Mouse (Mus musculus): ENCODE measurements around the gene Ralbp1. TPM values are rescaled to one million over a fixed set of nuclear protein-coding genes. Genes with fewer than 3 reads are reported as not detected.

Gene Ralbp1
- polyA plus RNA-seq, 1 experiment: 29.8 TPM

DNA sequence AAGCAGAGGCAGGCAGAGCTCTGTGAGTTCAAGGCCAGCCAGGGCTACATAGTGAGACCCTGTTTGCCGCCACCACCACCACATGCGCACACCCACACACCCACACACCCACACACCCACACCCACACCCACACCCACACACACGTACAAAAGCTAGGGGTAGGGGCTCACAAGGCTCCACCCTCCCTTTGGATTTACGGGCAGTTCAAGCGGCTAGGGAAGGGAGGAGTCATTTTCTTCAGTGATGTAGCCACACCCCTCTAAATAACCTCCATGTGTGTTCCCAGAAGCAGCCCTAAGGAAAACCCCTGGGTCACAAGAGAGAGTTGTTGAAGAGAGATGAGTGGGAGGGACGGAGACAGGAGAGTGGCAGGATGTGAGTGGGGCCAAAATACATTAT is 8.6 kb downstream of the Ralbp1 start:
- no peaks in the 10 kb centered on the region for H3K27me3 ChIP-seq (replicated peaks; ENCODE audit: control insufficient read depth, insufficient read depth, low read length)
- H3K4me3 ChIP-seq (ENCODE audit: insufficient read depth, low read depth, low read length): no peak overlapping the region
- no peak for TF ChIP-seq POLR2A (IDR thresholded peaks at IDR 0.05; ENCODE audit: low read depth, low read length)
- TF ChIP-seq CTCF (conservative IDR thresholded peaks at IDR 0.05; ENCODE audit: insufficient read depth, insufficient read length, low read depth, low read length): no peak
- peaks cover 3% of the 10 kb centered on the region; the same call in 1 of the 2 replicates for H3K4me1 ChIP-seq (ENCODE audit: control insufficient read depth, insufficient read depth, low read length)
- H3K36me3 ChIP-seq (ENCODE audit: control insufficient read depth, insufficient read depth, low read length): no peaks in the 10 kb centered on the region
- no peak for DNase-seq
- H3K27ac ChIP-seq (ENCODE audit: insufficient read depth, low read depth, low read length): no peak overlapping the region
- 67% methylated on average over 6 of the region's 6 CpGs for WGBS

DNA sequence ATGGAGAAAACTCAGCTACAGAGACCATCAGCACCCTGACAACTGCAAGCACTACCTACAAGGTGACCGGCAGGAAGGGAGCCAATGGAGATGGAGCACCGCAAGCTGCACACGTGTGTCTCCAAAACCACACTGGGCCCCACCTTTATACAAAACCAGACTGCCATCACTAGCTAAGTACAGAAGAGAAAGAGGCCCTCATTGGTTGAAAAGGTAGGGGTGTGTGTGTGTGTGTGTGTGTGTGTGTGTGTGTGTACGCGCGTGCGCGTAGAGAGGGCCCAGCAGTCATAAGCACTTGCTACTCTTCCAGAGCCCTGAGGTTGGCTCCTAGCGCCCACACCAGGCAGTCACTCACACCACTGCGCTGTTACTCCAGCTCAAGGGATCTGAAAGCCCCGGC is 11.8 kb downstream of the Ralbp1 start:
- no peaks in the 10 kb centered on the region for H3K4me1 ChIP-seq (ENCODE audit: control insufficient read depth, insufficient read depth, low read length)
- 89% methylated on average over 11 of the region's 11 CpGs for WGBS
- no peak overlapping the region for H3K4me3 ChIP-seq (ENCODE audit: insufficient read depth, low read depth, low read length)
- no peak for DNase-seq
- TF ChIP-seq POLR2A (IDR thresholded peaks at IDR 0.05; ENCODE audit: low read depth, low read length) (no peak), CTCF (conservative IDR thresholded peaks at IDR 0.05; ENCODE audit: insufficient read depth, insufficient read length, low read depth, low read length) (no peak)
- H3K27me3 ChIP-seq (replicated peaks; ENCODE audit: control insufficient read depth, insufficient read depth, low read length): no peaks in the 10 kb centered on the region
- H3K27ac ChIP-seq (ENCODE audit: insufficient read depth, low read depth, low read length): no peak overlapping the region
- H3K36me3 ChIP-seq (ENCODE audit: control insufficient read depth, insufficient read depth, low read length): no peaks in the 10 kb centered on the region

DNA sequence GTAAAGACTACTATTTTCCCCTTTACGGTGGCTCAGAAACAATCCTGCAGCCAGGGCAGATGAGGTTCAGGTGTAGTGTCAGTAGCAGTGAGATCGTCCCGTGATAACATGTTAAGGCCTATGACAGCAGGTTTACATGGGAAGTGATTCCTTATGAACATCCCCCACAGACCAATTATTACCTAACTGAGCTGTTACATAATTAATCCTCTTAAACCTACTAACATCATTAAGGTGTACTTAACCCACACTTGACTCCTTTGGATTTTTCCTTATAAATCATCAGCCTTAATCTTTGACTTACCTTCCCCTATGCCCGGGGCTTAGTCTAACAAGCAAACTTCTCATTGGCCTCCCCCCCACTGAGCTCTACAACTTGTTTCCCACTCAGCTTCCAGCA is 12.4 kb downstream of the Ralbp1 start:
- no peaks in the 10 kb centered on the region for H3K4me1 ChIP-seq (ENCODE audit: control insufficient read depth, insufficient read depth, low read length)
- no peak overlapping the region for H3K27ac ChIP-seq (ENCODE audit: insufficient read depth, low read depth, low read length)
- H3K4me3 ChIP-seq (ENCODE audit: insufficient read depth, low read depth, low read length): no peak overlapping the region
- TF ChIP-seq POLR2A (IDR thresholded peaks at IDR 0.05; ENCODE audit: low read depth, low read length) (no peak), CTCF (conservative IDR thresholded peaks at IDR 0.05; ENCODE audit: insufficient read depth, insufficient read length, low read depth, low read length) (no peak)
- H3K36me3 ChIP-seq (ENCODE audit: control insufficient read depth, insufficient read depth, low read length): no peaks in the 10 kb centered on the region
- H3K27me3 ChIP-seq (replicated peaks; ENCODE audit: control insufficient read depth, insufficient read depth, low read length): no peaks in the 10 kb centered on the region
- 71% methylated on average over 4 of the region's 4 CpGs for WGBS
- DNase-seq: no peak

DNA sequence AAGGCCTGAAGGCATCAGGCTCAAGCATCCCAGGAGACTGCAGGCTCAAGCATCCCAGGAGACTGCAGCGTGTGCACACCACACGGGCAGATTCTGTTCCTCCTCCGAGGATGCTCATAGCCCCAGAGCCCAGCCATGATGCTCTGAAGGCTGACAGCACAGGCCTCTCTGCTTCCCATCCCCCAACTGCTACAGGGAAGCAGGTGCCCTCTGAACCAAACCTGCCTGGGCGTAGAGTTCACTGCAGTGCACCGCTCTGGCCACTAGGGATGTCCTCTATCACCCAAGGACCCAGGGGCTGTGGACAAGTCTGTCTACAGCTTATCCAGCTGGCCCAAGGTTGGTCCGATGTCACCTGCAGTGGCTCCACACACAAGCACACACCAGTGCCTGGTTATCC is 12.9 kb downstream of the Ralbp1 start:
- no peaks in the 10 kb centered on the region for H3K36me3 ChIP-seq (ENCODE audit: control insufficient read depth, insufficient read depth, low read length)
- H3K4me1 ChIP-seq (ENCODE audit: control insufficient read depth, insufficient read depth, low read length): no peaks in the 10 kb centered on the region
- TF ChIP-seq POLR2A (IDR thresholded peaks at IDR 0.05; ENCODE audit: low read depth, low read length): no peak
- peak; percentile 66 for TF ChIP-seq CTCF (conservative IDR thresholded peaks at IDR 0.05; ENCODE audit: insufficient read depth, insufficient read length, low read depth, low read length)
- no peaks in the 10 kb centered on the region for H3K27me3 ChIP-seq (replicated peaks; ENCODE audit: control insufficient read depth, insufficient read depth, low read length)
- no peak overlapping the region for H3K27ac ChIP-seq (ENCODE audit: insufficient read depth, low read depth, low read length)
- H3K4me3 ChIP-seq (ENCODE audit: insufficient read depth, low read depth, low read length): no peak overlapping the region
- WGBS: 46% methylated on average over 6 of the region's 6 CpGs
- DNase-seq: peak; percentile 67

DNA sequence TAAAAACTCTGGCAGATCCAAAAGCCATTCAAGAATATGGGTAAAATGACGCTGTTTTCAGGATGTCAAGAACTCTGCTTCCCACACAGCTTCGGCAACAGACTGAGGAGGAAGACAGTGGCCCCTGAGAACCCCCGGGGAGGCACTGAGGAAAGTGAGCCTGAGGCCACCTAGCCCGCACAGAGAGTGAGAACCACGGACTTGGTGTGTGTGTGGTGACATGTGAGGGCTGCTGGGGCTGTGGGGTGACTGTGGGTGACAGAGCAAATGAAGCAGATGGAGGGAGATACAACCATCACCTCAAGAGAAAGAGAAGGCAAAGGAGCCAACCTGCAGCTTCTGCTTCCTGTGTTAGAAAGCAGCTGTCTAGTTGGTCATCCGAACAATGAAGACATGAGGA is 13.5 kb downstream of the Ralbp1 start:
- no peak for DNase-seq

DNA sequence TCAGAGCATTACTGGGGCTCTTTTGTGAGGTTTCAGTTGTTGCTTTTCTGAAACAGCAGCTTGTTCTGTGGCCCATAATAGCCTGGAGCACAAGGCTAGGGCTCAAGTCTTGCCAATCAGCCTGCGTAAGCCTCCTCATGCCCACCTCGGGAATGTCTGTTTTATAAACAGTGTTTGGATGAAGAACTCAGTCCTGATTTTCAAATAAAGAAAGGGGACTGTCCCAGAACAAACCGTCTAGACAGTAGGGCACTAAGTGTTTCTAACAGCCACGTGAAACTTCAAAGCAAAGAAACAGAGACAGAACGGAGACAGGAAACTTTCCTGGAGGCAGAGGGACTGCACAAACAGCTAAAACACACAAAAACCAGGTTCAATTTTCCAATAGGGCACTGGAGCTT is 14.0 kb downstream of the Ralbp1 start:
- WGBS: 33% methylated on average over 5 of the region's 5 CpGs
- no peak overlapping the region for H3K27ac ChIP-seq (ENCODE audit: insufficient read depth, low read depth, low read length)
- no peak overlapping the region for H3K4me3 ChIP-seq (ENCODE audit: insufficient read depth, low read depth, low read length)
- H3K4me1 ChIP-seq (ENCODE audit: control insufficient read depth, insufficient read depth, low read length): no peaks in the 10 kb centered on the region
- TF ChIP-seq CTCF (conservative IDR thresholded peaks at IDR 0.05; ENCODE audit: insufficient read depth, insufficient read length, low read depth, low read length): no peak
- no peak for TF ChIP-seq POLR2A (IDR thresholded peaks at IDR 0.05; ENCODE audit: low read depth, low read length)
- H3K36me3 ChIP-seq (ENCODE audit: control insufficient read depth, insufficient read depth, low read length): no peaks in the 10 kb centered on the region
- DNase-seq: no peak
- H3K27me3 ChIP-seq (replicated peaks; ENCODE audit: control insufficient read depth, insufficient read depth, low read length): no peaks in the 10 kb centered on the region

More for the DNA sequence above, 13.5 kb downstream of the Ralbp1 start:
- WGBS: 55% methylated on average over 6 of the region's 6 CpGs
- TF ChIP-seq POLR2A (IDR thresholded peaks at IDR 0.05; ENCODE audit: low read depth, low read length): no peak
- no peak for TF ChIP-seq CTCF (conservative IDR thresholded peaks at IDR 0.05; ENCODE audit: insufficient read depth, insufficient read length, low read depth, low read length)
- no peak overlapping the region for H3K4me3 ChIP-seq (ENCODE audit: insufficient read depth, low read depth, low read length)
- no peaks in the 10 kb centered on the region for H3K27me3 ChIP-seq (replicated peaks; ENCODE audit: control insufficient read depth, insufficient read depth, low read length)
- H3K36me3 ChIP-seq (ENCODE audit: control insufficient read depth, insufficient read depth, low read length): no peaks in the 10 kb centered on the region
- no peak overlapping the region for H3K27ac ChIP-seq (ENCODE audit: insufficient read depth, low read depth, low read length)
- no peaks in the 10 kb centered on the region for H3K4me1 ChIP-seq (ENCODE audit: control insufficient read depth, insufficient read depth, low read length)

DNA sequence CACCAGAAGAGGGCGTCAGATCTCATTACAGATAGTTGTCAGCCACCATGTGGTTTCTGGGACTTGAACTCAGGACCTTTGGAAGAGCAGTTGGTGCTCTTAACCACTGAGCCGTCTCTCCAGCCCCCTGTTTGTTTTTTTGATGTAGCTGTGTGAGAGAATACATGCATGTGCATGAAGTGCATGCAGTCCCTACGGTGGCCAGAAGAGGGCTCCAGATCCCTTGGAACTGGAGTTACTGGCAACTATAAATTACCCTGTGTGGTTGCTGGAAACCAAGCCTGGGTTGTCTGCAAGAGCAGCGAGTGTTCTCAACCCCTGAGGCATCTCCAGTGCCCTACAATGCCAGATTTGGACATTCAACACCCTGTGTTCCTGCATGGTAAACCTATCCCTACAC is 15.5 kb downstream of the Ralbp1 start:
- no peaks in the 10 kb centered on the region for H3K36me3 ChIP-seq (ENCODE audit: control insufficient read depth, insufficient read depth, low read length)
- 37% methylated on average over 4 of the region's 4 CpGs for WGBS
- no peaks in the 10 kb centered on the region for H3K27me3 ChIP-seq (replicated peaks; ENCODE audit: control insufficient read depth, insufficient read depth, low read length)
- H3K4me1 ChIP-seq (ENCODE audit: control insufficient read depth, insufficient read depth, low read length): no peaks in the 10 kb centered on the region
- no peak overlapping the region for H3K4me3 ChIP-seq (ENCODE audit: insufficient read depth, low read depth, low read length)
- TF ChIP-seq CTCF (conservative IDR thresholded peaks at IDR 0.05; ENCODE audit: insufficient read depth, insufficient read length, low read depth, low read length) (peak; percentile 81), POLR2A (IDR thresholded peaks at IDR 0.05; ENCODE audit: low read depth, low read length) (no peak)
- H3K27ac ChIP-seq (ENCODE audit: insufficient read depth, low read depth, low read length): no peak overlapping the region
- peak; percentile 80 for DNase-seq

DNA sequence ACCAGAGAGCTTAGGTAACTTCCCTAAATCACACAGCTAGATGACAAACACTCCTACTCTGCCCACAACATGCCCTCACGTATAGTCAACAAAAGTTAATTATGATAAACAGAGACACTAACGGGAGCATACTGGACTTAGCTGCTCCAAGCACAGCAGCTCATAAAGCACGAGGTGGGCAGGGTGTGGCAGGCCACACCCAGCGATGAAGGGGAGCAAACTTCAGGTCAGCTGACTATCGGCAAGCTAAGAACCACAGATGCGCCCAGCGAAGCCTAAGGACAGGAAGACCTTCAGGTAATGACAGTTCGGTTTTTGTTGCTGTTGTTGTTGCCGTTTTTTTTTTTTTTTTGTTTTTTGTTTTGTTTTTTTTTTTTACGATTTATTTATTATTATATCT is 15.9 kb downstream of the Ralbp1 start:
- no peaks in the 10 kb centered on the region for H3K27me3 ChIP-seq (replicated peaks; ENCODE audit: control insufficient read depth, insufficient read depth, low read length)
- TF ChIP-seq POLR2A (IDR thresholded peaks at IDR 0.05; ENCODE audit: low read depth, low read length) (no peak), CTCF (conservative IDR thresholded peaks at IDR 0.05; ENCODE audit: insufficient read depth, insufficient read length, low read depth, low read length) (no peak)
- WGBS: 83% methylated on average over 10 of the region's 10 CpGs
- no peak for DNase-seq
- no peaks in the 10 kb centered on the region for H3K4me1 ChIP-seq (ENCODE audit: control insufficient read depth, insufficient read depth, low read length)
- H3K36me3 ChIP-seq (ENCODE audit: control insufficient read depth, insufficient read depth, low read length): no peaks in the 10 kb centered on the region
- no peak overlapping the region for H3K4me3 ChIP-seq (ENCODE audit: insufficient read depth, low read depth, low read length)
- H3K27ac ChIP-seq (ENCODE audit: insufficient read depth, low read depth, low read length): no peak overlapping the region

Measured in kidney, adult 2 months (tissue).